Mouse (Mus musculus): Measurements from ENCODE around the gene Vmn1r210. TPM values are rescaled to one million over a fixed set of nuclear protein-coding genes. Genes with fewer than 3 reads are reported as not detected.

The Vmn1r210 gene
- polyA plus RNA-seq, 1 experiment from 2014 or later: not detected

Other genes with a start within 250 kb of the Vmn1r210 start
- gene Vmn1r205, start 238.3 kb downstream of the Vmn1r210 start, polyA plus RNA-seq (2016; fragmentation: Nextera tagmentation; extraction: Ambion mirVana): not detected in 2 replicates
- not detected in 2 replicates for gene Vmn1r206, start 207.1 kb downstream of the Vmn1r210 start, polyA plus RNA-seq (2016; fragmentation: Nextera tagmentation; extraction: Ambion mirVana)
- not detected in 2 replicates for gene Vmn1r207-ps, start 101.7 kb downstream of the Vmn1r210 start, polyA plus RNA-seq (2016; fragmentation: Nextera tagmentation; extraction: Ambion mirVana)
- gene Vmn1r208, start 53.9 kb downstream of the Vmn1r210 start, polyA plus RNA-seq (2016; fragmentation: Nextera tagmentation; extraction: Ambion mirVana): not detected in 2 replicates
- not detected in 2 replicates for gene Vmn1r209, start 21.7 kb downstream of the Vmn1r210 start, polyA plus RNA-seq (2016; fragmentation: Nextera tagmentation; extraction: Ambion mirVana)
- not detected in 2 replicates for gene Vmn1r211, start 26.2 kb upstream of the Vmn1r210 start, polyA plus RNA-seq (2016; fragmentation: Nextera tagmentation; extraction: Ambion mirVana)
- not detected in 2 replicates for gene Vmn1r212, start 52.9 kb upstream of the Vmn1r210 start, polyA plus RNA-seq (2016; fragmentation: Nextera tagmentation; extraction: Ambion mirVana)
- not detected in 2 replicates for gene Vmn1r213, start 176.3 kb upstream of the Vmn1r210 start, polyA plus RNA-seq (2016; fragmentation: Nextera tagmentation; extraction: Ambion mirVana)
- gene Vmn1r214, start 199.1 kb upstream of the Vmn1r210 start, polyA plus RNA-seq (2016; fragmentation: Nextera tagmentation; extraction: Ambion mirVana): not detected in 2 replicates
- gene Vmn1r215, start 236.7 kb upstream of the Vmn1r210 start, polyA plus RNA-seq (2016; fragmentation: Nextera tagmentation; extraction: Ambion mirVana): not detected in 2 replicates

Data from midbrain, embryonic 10.5 days (tissue).